Mouse (Mus musculus) Muller cell, postnatal 12 days (primary cell): ENCODE data around the gene Atp6v0a4.

Experiments used
- DNase-seq: peaks from one replicate; pipeline ENCODE4 v3.0.0-alpha.2; 2015; ENCODE audit errors: inconsistent ontology term

Gene Atp6v0a4

DNA sequence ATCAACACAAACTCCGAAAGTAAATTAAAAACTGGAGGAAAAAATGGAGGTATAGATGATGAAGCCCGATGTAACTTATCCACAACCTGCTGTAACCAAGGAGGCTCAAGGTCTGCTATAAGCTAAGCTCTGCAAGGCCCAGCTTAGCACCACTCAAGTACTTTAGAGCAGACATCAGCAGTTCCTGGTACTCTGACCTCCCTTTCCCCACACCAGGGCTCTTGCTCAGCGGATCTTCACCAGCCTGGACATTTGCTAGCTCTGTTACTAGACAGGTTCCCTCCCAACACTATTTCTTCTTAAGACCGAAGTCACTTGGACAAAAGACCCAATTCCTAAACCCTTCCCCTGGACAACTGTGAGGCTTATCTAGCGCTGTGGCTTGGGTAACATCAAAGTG, 496 bp upstream of the Atp6v0a4 start:
- DNase-seq, result no peak

DNA sequence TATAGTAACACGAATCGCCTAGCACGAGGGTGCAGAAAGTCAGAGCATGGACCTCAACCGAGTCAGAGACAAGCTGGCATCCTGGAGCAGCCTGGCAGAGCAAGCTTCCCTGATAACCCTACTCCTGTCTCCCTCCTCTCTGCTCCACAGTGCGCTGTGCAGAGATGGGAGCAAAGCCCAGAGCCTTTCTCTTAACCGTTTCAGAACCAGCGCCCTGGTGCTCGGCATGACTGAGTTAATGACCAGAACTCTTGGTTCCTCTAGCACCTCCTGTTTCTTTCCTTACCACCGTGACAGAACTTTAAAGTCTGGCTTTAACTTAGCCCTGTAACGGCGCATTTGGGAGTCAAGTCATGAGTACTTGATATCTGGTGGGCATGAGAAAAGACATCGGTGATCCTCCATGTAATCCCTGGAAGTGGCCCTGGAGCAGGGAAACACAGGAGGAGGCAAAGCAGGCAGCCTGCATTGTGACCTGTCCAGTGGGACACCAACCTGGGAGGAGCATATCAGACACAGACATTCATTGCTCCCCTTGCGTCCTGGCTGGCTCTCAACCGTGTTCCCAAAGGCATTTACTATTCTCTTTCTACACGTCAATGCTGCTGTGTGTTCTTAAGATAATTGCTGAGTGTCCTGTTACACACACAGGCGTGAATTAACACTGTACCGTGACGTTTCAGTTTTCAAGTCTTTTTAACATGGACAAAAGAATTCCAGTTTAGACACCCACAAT, 747 bp downstream of the Atp6v0a4 start:
- DNase-seq, result no peak

DNA sequence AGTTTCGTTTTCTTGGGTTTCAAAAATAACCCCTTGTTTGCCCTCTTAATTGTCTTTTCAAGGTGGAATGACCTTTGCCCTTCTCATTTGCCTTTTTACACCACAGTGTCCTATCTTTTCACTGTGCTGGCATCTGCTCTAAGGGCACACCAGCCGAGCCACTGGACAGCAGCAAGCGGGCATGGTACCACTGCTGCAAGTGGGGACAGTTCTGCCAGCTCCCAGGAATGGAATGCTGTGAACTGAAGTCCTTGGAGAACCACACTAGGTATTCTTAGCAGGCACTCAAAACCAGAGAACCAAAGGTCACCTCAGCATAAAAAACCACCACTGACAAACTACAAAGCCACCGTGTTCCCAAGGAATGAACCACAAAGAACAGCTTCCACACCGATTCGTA, 1.6 kb downstream of the Atp6v0a4 start:
- DNase-seq, result peak; percentile 32

GRCm38 (mm10) chr6:38121843-38122242, 2.5 kb downstream of the Atp6v0a4 start:
- no peak for DNase-seq

- no peak for DNase-seq
Measured at GRCm38 (mm10) chr6:38120681-38121371, 3.6 kb downstream of the Atp6v0a4 start.

GRCm38 (mm10) chr6:38118341-38118740, 6.0 kb downstream of the Atp6v0a4 start:
- DNase-seq, result no peak

DNA sequence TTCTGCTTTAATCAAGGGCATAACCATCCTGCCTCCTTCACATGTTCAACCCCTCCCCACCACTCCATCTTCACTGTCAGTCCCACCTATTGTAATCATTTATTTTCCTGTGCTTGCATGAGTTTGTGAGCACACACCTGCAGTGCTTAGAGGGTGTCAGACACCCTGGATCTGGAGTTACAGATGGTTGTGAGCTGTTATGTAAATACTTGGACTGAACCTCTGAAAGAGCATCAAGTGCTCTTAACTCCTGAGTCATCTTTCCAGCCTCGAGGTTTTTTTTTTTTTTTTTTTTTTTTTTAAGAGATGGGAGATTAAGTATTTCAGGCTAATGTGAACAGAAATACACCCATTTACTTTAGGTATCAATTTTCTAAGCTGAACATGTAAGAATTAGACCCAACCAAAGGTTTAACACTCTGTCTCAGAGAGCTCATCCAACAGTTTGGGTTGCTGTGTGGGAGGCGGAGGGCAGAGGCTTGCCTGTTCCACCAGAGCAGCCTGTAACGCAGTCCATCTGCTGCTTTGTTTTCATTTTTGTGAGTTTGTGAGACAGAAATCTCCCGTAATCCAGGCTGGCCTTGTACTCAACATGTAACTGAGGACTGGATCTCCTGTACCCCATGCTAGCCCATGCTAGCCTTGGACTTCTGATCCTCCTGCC, 8.1 kb downstream of the Atp6v0a4 start:
- no peak for DNase-seq

GRCm38 (mm10) chr6:38110859-38111258, 13.5 kb downstream of the Atp6v0a4 start:
- DNase-seq, result no peak

DNA sequence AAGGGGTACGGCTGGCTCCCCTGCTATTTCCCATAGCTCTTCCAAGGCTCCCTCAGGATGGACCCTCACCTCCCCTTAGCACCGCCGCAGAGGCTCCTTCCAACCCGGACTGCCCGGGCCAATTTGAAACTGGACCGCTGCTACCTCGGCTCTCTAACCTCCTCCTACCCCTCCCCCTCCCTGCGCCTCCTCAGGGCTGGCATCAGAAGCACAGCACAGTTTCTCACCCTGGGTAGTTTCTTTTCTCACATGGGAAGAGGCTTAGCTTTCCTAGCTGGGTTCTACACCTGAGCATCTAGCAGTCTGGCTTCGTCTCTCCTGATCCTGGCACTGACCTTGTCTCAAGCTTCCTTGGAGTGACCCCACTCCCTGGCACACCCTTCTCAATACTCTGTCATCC, 14.5 kb downstream of the Atp6v0a4 start:
- DNase-seq, result no peak

GRCm38 (mm10) chr6:38109160-38109795, 15.1 kb downstream of the Atp6v0a4 start, which contains the start of gene Tmem213:
Tmem213 (plus strand) TSS chr6:38109255.
- no peak for DNase-seq

DNA sequence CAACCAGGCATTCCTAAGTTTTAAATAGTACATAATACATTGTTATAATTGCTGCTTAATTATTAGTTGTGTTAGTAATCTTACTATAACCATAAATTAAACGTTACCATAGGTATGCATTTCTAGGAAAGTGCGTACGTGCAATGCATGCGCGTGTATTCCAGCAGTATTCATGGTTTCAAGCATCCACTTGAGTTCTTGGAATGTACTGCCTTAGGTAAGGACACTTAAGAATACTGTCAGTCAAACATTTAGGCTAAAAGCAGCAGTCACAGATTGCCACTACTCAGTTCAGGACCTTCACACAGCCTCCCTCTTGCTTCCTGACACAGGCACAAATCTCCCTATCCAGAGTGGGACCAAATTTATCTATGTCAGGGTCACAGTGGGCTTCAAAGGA, 15.9 kb downstream of the Atp6v0a4 start:
- no peak for DNase-seq

- DNase-seq, result no peak
Measured at GRCm38 (mm10) chr6:38105924-38106323, 18.5 kb downstream of the Atp6v0a4 start.

- no peak for DNase-seq
Measured at GRCm38 (mm10) chr6:38103775-38104174, 20.6 kb downstream of the Atp6v0a4 start.

- no peak for DNase-seq
Measured at GRCm38 (mm10) chr6:38102216-38102795, 22.1 kb downstream of the Atp6v0a4 start.

- DNase-seq, result no peak
Measured at GRCm38 (mm10) chr6:38096961-38097370, 27.4 kb downstream of the Atp6v0a4 start.

GRCm38 (mm10) chr6:38094701-38095100, 29.7 kb downstream of the Atp6v0a4 start:
- peak; percentile 39 for DNase-seq

GRCm38 (mm10) chr6:38092539-38092938, 31.8 kb downstream of the Atp6v0a4 start:
- no peak for DNase-seq

DNA sequence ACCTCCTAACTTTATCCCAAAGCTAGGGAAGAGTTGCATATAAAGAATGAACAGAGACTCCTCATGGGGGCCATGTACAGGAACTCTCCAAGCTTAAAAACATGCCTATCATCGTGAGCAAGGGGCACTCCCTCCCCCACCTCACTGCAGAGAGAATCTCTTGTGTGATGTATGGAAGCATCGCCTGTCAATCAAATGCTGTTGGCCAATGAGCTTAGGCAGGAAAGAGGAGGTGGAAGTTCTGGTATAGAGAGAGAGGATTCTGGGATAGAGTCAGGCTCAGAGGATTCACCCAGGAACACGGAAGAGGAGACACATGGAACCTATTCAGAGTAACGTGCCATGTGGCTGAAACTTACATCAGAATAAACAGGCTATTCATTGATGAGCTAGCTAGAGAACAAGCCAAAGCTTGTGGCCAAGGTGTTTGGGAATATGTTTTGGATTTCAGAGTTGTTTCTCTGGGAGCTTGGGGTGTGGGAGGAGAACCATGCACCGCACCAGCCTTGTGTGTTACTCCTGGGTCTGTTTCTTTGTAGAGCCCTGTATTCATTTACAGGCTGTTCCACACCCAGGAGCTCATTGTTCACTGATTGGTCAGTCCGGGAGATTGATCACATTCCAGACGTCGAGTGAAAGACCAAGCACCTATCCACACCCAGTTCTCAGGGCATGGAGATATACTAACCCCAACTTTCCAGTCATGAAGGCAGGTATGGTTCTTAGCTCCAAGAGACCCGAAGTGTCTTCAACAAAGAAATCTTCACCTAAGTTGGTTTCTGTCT, 37.0 kb downstream of the Atp6v0a4 start:
- DNase-seq, result no peak

GRCm38 (mm10) chr6:38083204-38083603, 41.2 kb downstream of the Atp6v0a4 start:
- DNase-seq, result no peak

GRCm38 (mm10) chr6:38081727-38082341, 42.6 kb downstream of the Atp6v0a4 start:
- DNase-seq, result peak; percentile 76

DNA sequence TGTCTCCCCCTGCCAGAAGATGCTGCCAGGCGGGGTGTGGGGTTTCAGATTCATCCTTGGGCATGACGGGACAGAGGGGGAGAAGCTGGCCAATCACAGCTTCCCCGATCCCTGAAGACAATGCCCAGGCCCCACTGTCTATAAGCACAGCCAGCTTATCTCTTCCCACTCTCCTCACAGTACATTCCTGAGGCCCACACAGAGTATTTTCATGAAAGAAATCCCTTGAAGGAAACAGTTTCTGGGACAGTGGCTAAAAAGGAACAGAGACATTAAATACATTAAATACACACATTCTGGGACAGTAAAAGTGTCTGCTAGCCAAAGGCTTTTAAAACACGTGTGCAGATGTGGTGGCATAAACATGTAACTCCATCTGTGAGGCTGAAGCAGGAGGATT, 44.0 kb downstream of the Atp6v0a4 start:
- DNase-seq, result no peak
